Mouse (Mus musculus): ENCODE measurements around the gene Cetn4. TPM values are rescaled to one million over a fixed set of nuclear protein-coding genes. Genes with fewer than 3 reads are reported as not detected.
A peak's percentile ranks its signal among the peaks of the same experiment; 100 is the strongest.

Gene Cetn4
- polyA plus RNA-seq (2015; fragmentation: Nextera tagmentation; extraction: Ambion mirVana), result 3.1 and 3.3 TPM in 2 replicates

- Histone ChIP-seq H3K9ac (peak within 1 kb of the TSS; percentile 80), H3K4me1 (replicated peaks) (peaks cover 14% of the 10 kb centered on the region), H3K36me3 (no peaks in the 10 kb centered on the region), H3K4me2 (peak within 1 kb of the TSS; percentile 69), H3K27me3 (no peaks in the 10 kb centered on the region), H3K27ac (replicated peaks) (peak within 1 kb of the TSS; percentile 74), H3K4me3 (peak within 1 kb of the TSS; percentile 65), H3K9me3 (no peaks in the 10 kb centered on the region)
- peak; percentile 100 for ATAC-seq (ENCODE audit: low read depth)
- WGBS, result under 1% methylated on average over 54 of the region's 54 CpGs
Measured at GRCm38 (mm10) chr3:37312370-37312941, at the start of gene Cetn4, which contains the start of gene Bbs12. TSS of gene Cetn4 (minus strand) at chr3:37312708. TSS of gene Bbs12 (plus strand) at chr3:37312554.

- Histone ChIP-seq H3K4me1 (replicated peaks) (no peaks in the 10 kb centered on the region), H3K36me3 (no peaks in the 10 kb centered on the region), H3K27ac (replicated peaks) (no peak overlapping the region), H3K4me2 (no peak overlapping the region), H3K9ac (no peak overlapping the region), H3K9me3 (no peaks in the 10 kb centered on the region), H3K4me3 (no peak overlapping the region), H3K27me3 (no peaks in the 10 kb centered on the region)
- whole genome bisulfite sequencing, result 79% methylated on average over 9 of the region's 9 CpGs
- no peak for ATAC-seq (ENCODE audit: low read depth)
Measured at GRCm38 (mm10) chr3:37360729-37361128, 48.2 kb upstream of the Cetn4 start.

GRCm38 (mm10) chr3:37354737-37355136, 42.2 kb upstream of the Cetn4 start:
- ATAC-seq (ENCODE audit: low read depth), result no peak
- 82% methylated on average over 1 of the region's 1 CpGs for WGBS
- no peak overlapping the region for H3K9ac ChIP-seq
- no peaks in the 10 kb centered on the region for H3K4me1 ChIP-seq (replicated peaks)
- H3K9me3 ChIP-seq, result no peaks in the 10 kb centered on the region
- no peak overlapping the region for H3K27ac ChIP-seq (replicated peaks)
- peaks cover 14% of the 10 kb centered on the region for H3K27me3 ChIP-seq
- H3K4me2 ChIP-seq, result no peak overlapping the region
- no peak overlapping the region for H3K4me3 ChIP-seq
- H3K36me3 ChIP-seq, result no peaks in the 10 kb centered on the region

GRCm38 (mm10) chr3:37353951-37354481, 41.5 kb upstream of the Cetn4 start:
- no peak overlapping the region for H3K4me2 ChIP-seq
- ATAC-seq (ENCODE audit: low read depth), result no peak
- 87% methylated on average over 10 of the region's 10 CpGs for WGBS

GRCm38 (mm10) chr3:37350386-37350785, 37.9 kb upstream of the Cetn4 start:
- H3K9ac ChIP-seq, result no peak overlapping the region
- peaks cover 16% of the 10 kb centered on the region for H3K4me1 ChIP-seq (replicated peaks)
- ATAC-seq (ENCODE audit: low read depth), result no peak
- H3K36me3 ChIP-seq, result no peaks in the 10 kb centered on the region
- no peak overlapping the region for H3K4me3 ChIP-seq
- no peak overlapping the region for H3K4me2 ChIP-seq
- WGBS, result 58% methylated on average over 7 of the region's 7 CpGs
- no peak overlapping the region for H3K27ac ChIP-seq (replicated peaks)
- peaks cover 52% of the 10 kb centered on the region for H3K27me3 ChIP-seq
- no peaks in the 10 kb centered on the region for H3K9me3 ChIP-seq

More at GRCm38 (mm10) chr3:37353951-37354481, 41.5 kb upstream of the Cetn4 start:
- H3K4me3 ChIP-seq, result no peak overlapping the region
- no peak overlapping the region for H3K9ac ChIP-seq
- no peak overlapping the region for H3K27ac ChIP-seq (replicated peaks)
- H3K27me3 ChIP-seq, result peaks cover 21% of the 10 kb centered on the region
- H3K4me1 ChIP-seq (replicated peaks), result peaks cover 1% of the 10 kb centered on the region
- H3K9me3 ChIP-seq, result no peaks in the 10 kb centered on the region
- no peaks in the 10 kb centered on the region for H3K36me3 ChIP-seq

GRCm38 (mm10) chr3:37349166-37349548, 36.6 kb upstream of the Cetn4 start:
- no peaks in the 10 kb centered on the region for H3K36me3 ChIP-seq
- peak; percentile 28; the same call in 1 of the 2 replicates for ATAC-seq (ENCODE audit: low read depth)
- 10% methylated on average over 8 of the region's 8 CpGs for WGBS

GRCm38 (mm10) chr3:37348221-37349165, 36.0 kb upstream of the Cetn4 start, which contains the start of gene Fgf2:
TSS of gene Fgf2 (plus strand) at chr3:37348346.
- WGBS, result under 1% methylated on average over 72 of the region's 75 CpGs
- Histone ChIP-seq H3K9ac (peak within 1 kb of the TSS; percentile 74), H3K27me3 (peaks cover 55% of the 10 kb centered on the region), H3K9me3 (no peaks in the 10 kb centered on the region), H3K4me1 (replicated peaks) (peaks cover 16% of the 10 kb centered on the region), H3K4me3 (peak within 1 kb of the TSS; percentile 67), H3K4me2 (peak within 1 kb of the TSS; percentile 99), H3K36me3 (no peaks in the 10 kb centered on the region), H3K27ac (replicated peaks) (no peak within 1 kb of the TSS)
- ATAC-seq (ENCODE audit: low read depth), result peak; percentile 86

More at GRCm38 (mm10) chr3:37349166-37349548, 36.6 kb upstream of the Cetn4 start:
- Histone ChIP-seq H3K9ac (peak overlapping the region; percentile 74), H3K9me3 (no peaks in the 10 kb centered on the region), H3K27me3 (peaks cover 55% of the 10 kb centered on the region), H3K4me2 (peak overlapping the region; percentile 99), H3K27ac (replicated peaks) (no peak overlapping the region), H3K4me1 (replicated peaks) (peaks cover 16% of the 10 kb centered on the region), H3K4me3 (peak overlapping the region; percentile 67)

- Histone ChIP-seq H3K4me2 (peak overlapping the region; percentile 99), H3K9ac (no peak overlapping the region), H3K27ac (replicated peaks) (no peak overlapping the region), H3K4me3 (peak overlapping the region; percentile 67; the same call in 1 of the 2 replicates), H3K27me3 (peaks cover 55% of the 10 kb centered on the region), H3K4me1 (replicated peaks) (peaks cover 16% of the 10 kb centered on the region), H3K36me3 (no peaks in the 10 kb centered on the region), H3K9me3 (no peaks in the 10 kb centered on the region)
- 32% methylated on average over 9 of the region's 9 CpGs for WGBS
- peak; percentile 26; the same call in 1 of the 2 replicates for ATAC-seq (ENCODE audit: low read depth)
Measured at GRCm38 (mm10) chr3:37347671-37348070, 35.2 kb upstream of the Cetn4 start.

- H3K27me3 ChIP-seq, result peaks cover 22% of the 10 kb centered on the region
- H3K27ac ChIP-seq (replicated peaks), result no peak overlapping the region
- no peaks in the 10 kb centered on the region for H3K9me3 ChIP-seq
- peaks cover 2% of the 10 kb centered on the region for H3K4me1 ChIP-seq (replicated peaks)
- H3K4me2 ChIP-seq, result no peak overlapping the region
- WGBS, result 75% methylated on average over 5 of the region's 5 CpGs
- no peak overlapping the region for H3K4me3 ChIP-seq
- H3K9ac ChIP-seq, result no peak overlapping the region
- H3K36me3 ChIP-seq, result no peaks in the 10 kb centered on the region
- no peak for ATAC-seq (ENCODE audit: low read depth)
Measured at GRCm38 (mm10) chr3:37342811-37343210, 30.3 kb upstream of the Cetn4 start.

- Histone ChIP-seq H3K4me3 (no peak overlapping the region), H3K9me3 (no peaks in the 10 kb centered on the region), H3K27me3 (peaks cover 5% of the 10 kb centered on the region; the same call in 1 of the 2 replicates), H3K27ac (replicated peaks) (no peak overlapping the region), H3K36me3 (no peaks in the 10 kb centered on the region), H3K9ac (no peak overlapping the region), H3K4me2 (no peak overlapping the region), H3K4me1 (replicated peaks) (no peaks in the 10 kb centered on the region)
- no peak for ATAC-seq (ENCODE audit: low read depth)
- 63% methylated on average over 5 of the region's 5 CpGs for WGBS
Measured at GRCm38 (mm10) chr3:37341110-37341509, 28.6 kb upstream of the Cetn4 start.

GRCm38 (mm10) chr3:37334053-37334452, 21.5 kb upstream of the Cetn4 start:
- Histone ChIP-seq H3K4me3 (no peak overlapping the region), H3K9ac (no peak overlapping the region)
- WGBS, result 94% methylated on average over 4 of the region's 4 CpGs

GRCm38 (mm10) chr3:37331999-37332449, 19.5 kb upstream of the Cetn4 start:
- Histone ChIP-seq H3K4me3 (no peak overlapping the region), H3K36me3 (no peaks in the 10 kb centered on the region), H3K9ac (no peak overlapping the region), H3K4me1 (replicated peaks) (no peaks in the 10 kb centered on the region), H3K27me3 (no peaks in the 10 kb centered on the region), H3K9me3 (no peaks in the 10 kb centered on the region), H3K27ac (replicated peaks) (no peak overlapping the region), H3K4me2 (no peak overlapping the region)
- ATAC-seq (ENCODE audit: low read depth), result no peak
- WGBS, result 68% methylated on average over 6 of the region's 6 CpGs

More at GRCm38 (mm10) chr3:37334053-37334452, 21.5 kb upstream of the Cetn4 start:
- no peak for ATAC-seq (ENCODE audit: low read depth)
- Histone ChIP-seq H3K4me1 (replicated peaks) (no peaks in the 10 kb centered on the region), H3K36me3 (no peaks in the 10 kb centered on the region), H3K4me2 (no peak overlapping the region), H3K9me3 (no peaks in the 10 kb centered on the region), H3K27me3 (no peaks in the 10 kb centered on the region), H3K27ac (replicated peaks) (no peak overlapping the region)
